Mouse (Mus musculus) cerebellum, adult 2 months (tissue): Measurements from ENCODE around the gene Zfhx3. TPM values are rescaled to one million over a fixed set of nuclear protein-coding genes. Genes with fewer than 3 reads are reported as not detected.

Source experiments
- DNase-seq, 2 experiments: peaks; one replicate each; pipeline ENCODE4 v3.0.0; 2021
- H3K27ac ChIP-seq: fragments of 200-500 bp; 2 replicates; pipeline ENCODE4 v1.5.1; 2012; ENCODE audit warnings: low read length, control low read depth, inconsistent platforms; ENCODE audit not compliant: insufficient read depth
- H3K27me3 ChIP-seq: fragments of 200-500 bp; 2 replicates; pipeline ENCODE4 v1.6.1; 2012; ENCODE audit warnings: inconsistent platforms, mild to moderate bottlenecking, low read length, moderate library complexity; ENCODE audit not compliant: control insufficient read depth, insufficient read depth
- H3K4me1 ChIP-seq: fragments of 200-500 bp; 2 replicates; pipeline ENCODE4 v1.6.1; 2011; ENCODE audit warnings: low read length; ENCODE audit not compliant: control insufficient read depth, insufficient read depth
- H3K4me3 ChIP-seq: fragments of 200-500 bp; replicated peaks from 2 replicates; pipeline ENCODE3; 2011; ENCODE audit warnings: mild to moderate bottlenecking, low read depth, low read length, control low read depth; ENCODE audit not compliant: insufficient read depth
- CTCF ChIP-seq: fragments of 200-500 bp; IDR thresholded peaks from 2 replicates; pipeline ENCODE4 v1.5.1; 2011; ENCODE audit warnings: low read depth, mild to moderate bottlenecking, control low read depth, low read length, moderate library complexity, borderline replicate concordance; ENCODE audit not compliant: insufficient read depth
- POLR2A ChIP-seq: fragments of 200-500 bp; IDR thresholded peaks from 2 replicates; pipeline ENCODE4 v1.6.1; 2011; ENCODE audit warnings: low read length, control low read depth, borderline replicate concordance; ENCODE audit not compliant: insufficient read depth
- WGBS: fragments of 180-500 bp; shearing (Covaris S2); methylation state at CpG from one replicate; pipeline ENCODE4 v1.1.7; 2018; 5-methylcytosine and 5-hydroxymethylcytosine counted together
- polyA plus RNA-seq: library from polyadenylated mRNA; depleted of rRNA; stranded (reverse); fragments of >200 nt; gene quantifications from 2 replicates; pipeline ENCODE4 v1.2.3, GENCODE M21; 2012

Zfhx3 gene
- polyA plus RNA-seq, 1 experiment = 3.3 TPM

GRCm38 (mm10) chr8:108714143-108714635 lies 771.7 kb downstream of the Zfhx3 start:
- H3K27ac ChIP-seq = no peak overlapping the region
- DNase-seq = no peak
- H3K4me1 ChIP-seq = peaks cover 3% of the 10 kb centered on the region; the same call in 1 of the 2 replicates
- TF ChIP-seq CTCF = no peak
- no peak for TF ChIP-seq POLR2A
- no peaks in the 10 kb centered on the region; the same call in 1 of the 2 replicates for H3K27me3 ChIP-seq
- peak overlapping the region; percentile 32 for H3K4me3 ChIP-seq
- WGBS = 12% methylated on average over 21 of the region's 21 CpGs

GRCm38 (mm10) chr8:108714636-108715415 lies 772.4 kb downstream of the Zfhx3 start:
- peak; percentile 21 to 41 for DNase-seq
- Histone ChIP-seq H3K27ac (no peak overlapping the region), H3K27me3 (no peaks in the 10 kb centered on the region; the same call in 1 of the 2 replicates), H3K4me3 (peak overlapping the region; percentile 35), H3K4me1 (peaks cover 3% of the 10 kb centered on the region; the same call in 1 of the 2 replicates)
- TF ChIP-seq CTCF = no peak
- no peak for TF ChIP-seq POLR2A
- 1% methylated on average over 78 of the region's 84 CpGs for WGBS

- peak overlapping the region; percentile 35 for H3K4me3 ChIP-seq
- no peak overlapping the region for H3K27ac ChIP-seq
- H3K4me1 ChIP-seq = peaks cover 3% of the 10 kb centered on the region; the same call in 1 of the 2 replicates
- no peaks in the 10 kb centered on the region; the same call in 1 of the 2 replicates for H3K27me3 ChIP-seq
- DNase-seq = no peak
- TF ChIP-seq CTCF (no peak), POLR2A (no peak)
- 29% methylated on average over 11 of the region's 11 CpGs for whole genome bisulfite sequencing
Measured at GRCm38 (mm10) chr8:108715416-108715948, 773.0 kb downstream of the Zfhx3 start.

GRCm38 (mm10) chr8:108716291-108716811 lies 773.9 kb downstream of the Zfhx3 start:
- TF ChIP-seq CTCF (no peak), POLR2A (no peak)
- no peak for DNase-seq
- WGBS = 77% methylated on average over 7 of the region's 7 CpGs
- Histone ChIP-seq H3K4me1 (peaks cover 3% of the 10 kb centered on the region; the same call in 1 of the 2 replicates), H3K4me3 (no peak overlapping the region), H3K27ac (no peak overlapping the region), H3K27me3 (no peaks in the 10 kb centered on the region; the same call in 1 of the 2 replicates)

GRCm38 (mm10) chr8:108717545-108717944 lies 775.1 kb downstream of the Zfhx3 start:
- no peak overlapping the region for H3K27ac ChIP-seq
- H3K4me1 ChIP-seq = peaks cover 3% of the 10 kb centered on the region; the same call in 1 of the 2 replicates
- H3K4me3 ChIP-seq = no peak overlapping the region
- no peak for TF ChIP-seq CTCF
- TF ChIP-seq POLR2A = no peak
- WGBS = 37% methylated on average over 8 of the region's 8 CpGs
- no peak for DNase-seq
- no peaks in the 10 kb centered on the region; the same call in 1 of the 2 replicates for H3K27me3 ChIP-seq

- H3K27me3 ChIP-seq = no peaks in the 10 kb centered on the region; the same call in 1 of the 2 replicates
- TF ChIP-seq POLR2A (no peak), CTCF (no peak)
- H3K4me1 ChIP-seq = peaks cover 3% of the 10 kb centered on the region; the same call in 1 of the 2 replicates
- no peak overlapping the region for H3K4me3 ChIP-seq
- H3K27ac ChIP-seq = no peak overlapping the region
- DNase-seq = no peak
- WGBS = 55% methylated on average over 6 of the region's 6 CpGs
Measured at GRCm38 (mm10) chr8:108718031-108718430, 775.6 kb downstream of the Zfhx3 start.

- no peaks in the 10 kb centered on the region for H3K4me1 ChIP-seq
- DNase-seq = no peak
- H3K27me3 ChIP-seq = no peaks in the 10 kb centered on the region; the same call in 1 of the 2 replicates
- TF ChIP-seq CTCF (no peak), POLR2A (no peak)
- H3K4me3 ChIP-seq = no peak overlapping the region
- 55% methylated on average over 4 of the region's 4 CpGs for WGBS
- no peak overlapping the region for H3K27ac ChIP-seq
Measured at GRCm38 (mm10) chr8:108720840-108721239, 778.4 kb downstream of the Zfhx3 start.
